Mouse (Mus musculus): ENCODE measurements around the gene Lcn9.
"Not testable (repeated sequence)": the region's sequence is repeated elsewhere in the genome, so short reads cannot be mapped to it uniquely, and the experiment has no call there.

Lcn9 gene

DNA sequence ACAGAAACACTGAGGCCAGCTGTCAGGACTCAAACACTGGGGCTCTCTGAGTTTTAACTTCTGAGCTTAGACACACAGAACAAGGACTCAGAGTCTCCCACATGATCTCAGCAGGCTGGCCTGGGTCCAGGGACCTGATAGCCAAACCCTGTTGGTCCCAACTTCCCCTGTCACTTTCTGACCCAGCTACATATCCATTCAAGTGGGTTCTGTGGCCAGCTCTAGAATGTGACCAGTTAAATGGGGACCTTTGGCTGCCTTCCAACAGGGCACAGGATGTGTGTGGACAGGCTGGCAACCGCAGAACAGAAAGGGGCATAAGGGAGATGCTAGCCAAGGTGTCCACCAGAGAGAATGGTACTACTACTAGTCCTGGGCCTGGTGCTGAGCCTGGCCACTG is at the start of gene Lcn9:
Lcn9 (plus strand) TSS at position 348 of the 400 bp plus-strand sequence.
- DNase-seq (ENCODE audit: low spot score in 2 of 2): no peak

- no peak for DNase-seq (ENCODE audit: low spot score in 2 of 2)
Observed at GRCm38 (mm10) chr2:25773507-25773906, 49.4 kb upstream of the Lcn9 start.

- DNase-seq (ENCODE audit: low spot score in 2 of 2): no peak
Observed at GRCm38 (mm10) chr2:25774640-25775039, 48.3 kb upstream of the Lcn9 start.

GRCm38 (mm10) chr2:25775991-25776390 is 47.0 kb upstream of the Lcn9 start:
- DNase-seq (ENCODE audit: low spot score in 2 of 2): no peak

DNA sequence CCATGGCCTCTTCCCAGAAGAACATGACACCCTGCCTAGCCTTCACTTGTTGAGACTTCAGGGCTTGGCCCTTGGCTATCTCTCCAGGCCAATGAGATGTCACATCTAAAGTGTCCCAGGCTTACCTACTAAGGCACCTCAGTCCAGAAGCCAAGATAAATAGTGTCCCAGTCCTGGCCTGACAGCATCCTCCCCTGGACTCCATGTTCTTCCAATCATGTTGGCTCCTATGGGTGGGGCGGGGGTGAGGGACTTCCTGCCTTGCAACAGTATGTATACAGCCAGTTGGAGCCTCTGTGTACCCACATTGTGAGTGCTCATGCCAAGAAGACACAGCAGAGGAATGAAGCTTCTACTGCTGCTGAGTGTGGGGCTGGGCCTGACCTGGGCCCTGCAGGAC is 46.2 kb upstream of the Lcn9 start, which contains the start of gene Lcn11:
Lcn11 (plus strand) TSS at position 301 of the 400 bp plus-strand sequence.
- no peak for DNase-seq (ENCODE audit: low spot score in 2 of 2)

DNA sequence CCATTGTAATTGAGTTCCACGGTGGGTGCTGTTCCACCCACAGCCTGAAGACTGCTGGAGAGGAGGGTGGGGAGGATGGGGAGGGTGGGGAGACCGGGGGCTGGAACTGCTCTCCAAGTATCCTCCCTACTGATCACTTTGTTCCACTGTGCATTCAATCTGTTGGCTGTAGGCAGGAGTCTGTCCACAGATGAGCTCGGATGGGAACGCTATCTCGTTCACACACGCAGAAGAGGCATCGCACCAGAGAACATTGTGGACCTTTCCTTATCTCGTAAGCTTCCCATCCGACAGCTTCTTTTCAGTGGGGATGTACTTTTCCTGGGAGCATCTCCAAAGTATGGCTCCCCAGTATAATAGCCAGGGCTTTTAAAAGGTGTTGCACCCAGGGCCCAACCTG is 43.9 kb upstream of the Lcn9 start:
- DNase-seq (ENCODE audit: low spot score in 2 of 2): no peak

DNA sequence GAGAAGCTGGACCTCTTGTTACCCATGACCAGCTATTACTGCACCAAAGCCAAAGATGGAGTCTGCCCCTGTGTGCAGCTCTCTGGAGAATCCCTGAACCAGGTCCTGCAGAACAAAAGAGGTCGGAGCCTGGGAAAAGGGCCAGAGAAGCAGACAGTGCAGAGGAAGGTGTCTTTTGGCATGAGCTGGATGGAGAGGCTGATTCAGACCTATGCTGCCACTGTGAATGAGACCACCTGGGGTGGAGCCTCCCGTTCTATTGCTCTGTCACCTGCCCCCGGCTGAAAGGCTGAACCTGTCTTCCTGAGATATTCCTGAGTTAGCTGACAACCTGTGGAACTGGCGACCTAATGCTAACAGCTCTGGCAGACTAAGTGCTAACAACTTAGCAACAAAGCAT is 42.0 kb upstream of the Lcn9 start:
- no peak for DNase-seq (ENCODE audit: low spot score in 2 of 2)

GRCm38 (mm10) chr2:25781957-25782356 is 41.0 kb upstream of the Lcn9 start, which contains the start of gene Gm13539:
Gm13539 (plus strand) TSS chr2:25782257.
- DNase-seq (ENCODE audit: low spot score in 2 of 2): no peak

DNA sequence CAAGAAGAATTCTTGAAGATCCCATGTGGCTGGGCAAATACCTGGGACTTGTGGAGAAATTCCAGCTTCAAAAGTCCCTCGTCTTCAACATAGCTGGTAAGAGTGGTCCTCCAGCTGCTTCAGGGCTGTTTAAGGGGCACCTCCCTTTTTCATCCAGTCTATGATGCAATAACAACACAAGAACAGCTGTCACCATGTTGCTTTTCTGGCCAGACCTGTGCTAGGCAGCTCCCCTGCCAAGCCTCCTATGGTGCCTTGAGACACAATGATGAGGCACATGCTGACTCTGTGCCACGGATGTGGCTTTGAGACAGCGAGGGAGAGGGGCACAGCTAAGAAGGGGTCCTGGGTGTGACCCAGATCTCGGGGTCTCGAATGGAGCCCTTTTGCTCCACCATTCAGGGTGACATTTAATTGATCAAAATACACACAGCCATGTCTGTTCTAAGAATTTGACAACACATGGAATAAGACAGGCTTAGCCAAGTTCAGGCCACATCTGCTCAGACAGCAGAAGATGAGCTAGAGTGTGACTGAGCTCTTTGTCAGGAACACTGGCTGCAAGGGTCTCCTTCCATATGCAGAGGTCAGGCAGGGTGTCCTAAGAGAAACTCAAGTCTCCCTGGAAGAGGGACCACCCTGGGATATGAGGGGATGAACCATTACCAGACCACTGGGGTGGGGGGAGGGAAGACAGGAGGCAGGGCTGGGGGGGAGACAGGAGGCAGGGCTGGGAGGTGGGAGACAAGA is 37.2 kb upstream of the Lcn9 start:
- DNase-seq (ENCODE audit: low spot score in 2 of 2): no peak

- DNase-seq (ENCODE audit: low spot score in 2 of 2): no peak
Observed at GRCm38 (mm10) chr2:25789092-25789491, 33.9 kb upstream of the Lcn9 start.

DNA sequence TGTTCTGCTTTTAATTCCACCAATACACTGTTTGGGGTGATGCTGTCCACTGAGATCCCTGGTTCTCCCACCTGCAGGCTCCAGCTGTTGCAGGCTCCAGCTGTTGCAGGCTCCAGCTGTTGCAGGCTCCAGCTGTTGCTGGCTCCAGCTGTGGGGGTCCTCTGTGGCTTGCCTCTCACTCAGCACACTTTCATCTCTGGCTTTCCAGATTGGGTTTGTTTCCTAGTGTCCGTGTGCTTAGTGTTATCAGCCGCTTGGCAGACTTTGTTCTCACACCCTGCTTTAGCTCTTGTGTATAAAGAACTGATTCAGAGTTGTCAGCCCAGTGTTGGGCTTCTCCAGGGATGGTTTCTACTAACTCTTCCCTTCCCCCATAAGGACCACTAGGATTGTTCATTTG is 25.3 kb upstream of the Lcn9 start:
- DNase-seq (ENCODE audit: low spot score in 2 of 2): no peak

- DNase-seq (ENCODE audit: low spot score in 2 of 2): no peak
Observed at GRCm38 (mm10) chr2:25798065-25798464, 24.9 kb upstream of the Lcn9 start.

DNA sequence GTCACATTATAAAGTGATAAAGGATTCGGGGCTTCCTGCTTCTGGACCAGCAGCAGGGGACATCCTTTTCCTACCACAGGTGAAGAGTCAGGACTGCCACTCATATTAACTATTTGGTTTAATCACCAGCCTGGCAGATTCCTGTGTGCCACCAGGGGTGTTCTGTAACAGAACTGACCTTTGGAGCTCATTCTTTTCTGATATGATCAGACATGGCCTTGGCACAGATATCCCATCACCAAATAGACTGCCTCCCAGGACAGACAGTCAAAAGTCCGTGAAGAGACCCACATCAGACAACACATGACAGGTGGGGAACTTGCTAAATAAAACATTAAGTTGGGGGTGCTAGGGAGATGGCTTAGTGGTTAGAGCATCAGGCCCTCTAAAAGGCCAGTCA is 11.2 kb upstream of the Lcn9 start:
- no peak for DNase-seq (ENCODE audit: low spot score in 2 of 2)

GRCm38 (mm10) chr2:25813364-25813763 is 9.6 kb upstream of the Lcn9 start:
- DNase-seq (ENCODE audit: low spot score in 2 of 2): no peak

- DNase-seq (ENCODE audit: low spot score in 2 of 2): not testable (repeated sequence)
Observed at GRCm38 (mm10) chr2:25815748-25816147, 7.2 kb upstream of the Lcn9 start, which contains the start of gene Glt6d1. Glt6d1 (minus strand) TSS chr2:25815848.

GRCm38 (mm10) chr2:25824751-25825150 is 1.8 kb downstream of the Lcn9 start:
- DNase-seq (ENCODE audit: low spot score in 2 of 2): no peak

GRCm38 (mm10) chr2:25828344-25828947 is 5.5 kb downstream of the Lcn9 start:
- peak; percentile 16 to 41 for DNase-seq (ENCODE audit: low spot score in 2 of 2)

DNA sequence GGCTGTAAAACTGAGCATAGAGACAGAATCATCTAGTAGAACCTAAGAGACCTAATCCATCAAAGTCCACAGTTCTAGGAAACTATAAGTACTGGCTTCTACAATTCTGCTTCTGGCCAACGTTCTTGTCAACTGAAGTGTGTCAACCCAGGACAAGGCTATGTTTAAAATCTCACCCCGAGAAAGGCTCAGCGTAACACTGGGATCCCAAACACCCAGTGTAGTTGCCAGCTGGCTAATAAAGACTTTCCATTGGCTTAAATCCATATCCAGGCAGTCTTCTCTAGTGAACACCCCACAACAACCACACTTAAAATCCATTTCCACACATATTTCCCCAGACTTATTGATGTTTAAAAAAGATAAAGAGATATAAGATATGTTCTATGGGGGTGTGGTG is 7.8 kb downstream of the Lcn9 start:
- DNase-seq (ENCODE audit: low spot score in 2 of 2): no peak

DNA sequence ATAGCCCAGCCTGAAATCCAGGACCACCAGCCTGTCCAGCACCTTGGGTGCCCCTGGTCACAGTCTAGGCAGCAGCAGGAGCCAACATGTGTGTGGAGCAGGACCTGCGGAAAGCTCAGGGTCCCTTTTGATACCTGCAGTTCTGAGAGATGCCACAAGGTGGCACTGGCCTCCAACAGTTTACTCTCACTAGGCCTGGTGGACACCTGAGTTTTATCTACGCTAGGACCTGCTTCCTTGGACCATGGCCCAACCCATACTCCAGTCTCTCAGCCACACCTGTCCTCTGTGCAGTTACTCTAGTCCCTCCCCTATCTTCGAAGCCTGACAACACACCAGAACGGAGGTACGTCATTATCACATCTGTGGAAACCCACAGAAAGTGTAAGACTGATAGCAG is 13.3 kb downstream of the Lcn9 start:
- DNase-seq (ENCODE audit: low spot score in 2 of 2): peak; percentile 9 to 64

DNA sequence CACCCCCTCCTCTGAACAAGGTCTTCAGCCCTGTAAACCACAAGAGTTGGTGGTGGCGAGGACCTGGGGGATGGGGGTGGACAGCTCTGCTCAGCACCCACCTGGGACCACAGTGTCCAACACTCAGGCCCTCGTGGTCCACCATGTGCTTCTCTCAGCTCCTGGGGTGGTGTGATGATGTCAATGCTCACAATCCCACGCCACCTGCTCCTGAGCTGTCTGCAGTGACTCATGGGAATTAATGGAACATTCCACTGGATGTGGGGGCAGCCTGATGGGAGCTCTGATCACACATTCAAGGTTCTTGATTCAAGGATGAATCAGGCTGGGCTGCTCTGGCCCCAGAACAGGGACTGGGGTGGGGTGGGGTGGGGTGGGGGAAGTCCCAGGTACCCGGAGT is 19.2 kb downstream of the Lcn9 start:
- DNase-seq (ENCODE audit: low spot score in 2 of 2): no peak

DNA sequence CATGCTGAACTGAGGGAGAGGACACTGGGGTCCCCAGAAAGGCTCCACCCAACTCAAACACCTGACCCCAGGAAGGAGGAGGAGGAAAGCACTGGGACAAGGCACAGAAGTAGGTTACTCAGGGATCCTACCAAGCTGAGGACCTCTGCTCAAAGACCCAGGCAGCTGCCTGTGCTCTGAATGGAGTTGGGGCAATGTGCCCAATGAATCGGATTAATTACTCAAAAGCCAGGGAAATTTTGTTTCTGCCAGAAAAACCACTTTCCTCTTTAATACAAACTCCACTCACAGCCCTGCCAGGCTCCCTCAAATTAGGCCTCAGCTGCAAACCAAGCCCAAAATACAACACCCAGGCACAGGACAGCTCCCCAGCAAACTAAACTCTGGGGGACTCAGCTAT is 19.8 kb downstream of the Lcn9 start:
- DNase-seq (ENCODE audit: low spot score in 2 of 2): no peak

- no peak for DNase-seq (ENCODE audit: low spot score in 2 of 2)
Observed at GRCm38 (mm10) chr2:25844097-25844496, 21.1 kb downstream of the Lcn9 start.

DNA sequence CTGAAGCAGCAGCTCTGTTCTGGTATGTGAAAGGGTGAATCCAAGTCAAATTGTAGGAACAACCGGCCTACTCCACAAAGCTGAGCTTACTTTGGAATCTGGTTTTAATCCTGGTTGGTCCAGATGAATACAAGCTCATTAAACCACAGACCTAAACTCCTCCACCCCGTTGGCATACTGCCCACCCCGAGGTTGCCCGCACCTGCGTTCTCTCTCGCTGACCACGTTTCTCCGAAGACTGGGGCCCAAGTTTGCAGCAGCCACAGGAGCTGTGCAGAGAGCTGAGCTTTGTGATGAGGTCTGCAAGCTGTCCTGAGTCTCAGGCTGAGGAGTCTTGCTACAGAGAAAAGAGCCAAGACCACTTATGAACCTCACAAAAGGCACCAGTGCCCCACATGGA is 23.6 kb downstream of the Lcn9 start:
- no peak for DNase-seq (ENCODE audit: low spot score in 2 of 2)

Data from thymus, postnatal 10 days (tissue).